Mouse (Mus musculus) limb, embryonic 11.5 days (tissue): Measurements from ENCODE around the gene Dhx34. TPM values are rescaled to one million over a fixed set of nuclear protein-coding genes. Genes with fewer than 3 reads are reported as not detected.
A peak's percentile ranks its signal among the peaks of the same experiment; 100 is the strongest.

Experiments used
- ATAC-seq: fragments of 200-750 bp; cut with Nextera tagmentation; 2 replicates; pipeline ENCODE4 v1.8.0; 2017; ENCODE audit warnings: low read depth; ENCODE audit not compliant: insufficient number of reproducible peaks, low FRiP score, low TSS enrichment
- DNase-seq: peaks from one replicate; pipeline ENCODE4 v3.0.0-alpha.2; 2015; ENCODE audit warnings: low spot score
- H3K27ac ChIP-seq: fragments of 300-500 bp; sonication (generic); replicated peaks from 2 replicates; pipeline ENCODE4 v1.5.1; 2014; ENCODE audit warnings: low read depth, mild to moderate bottlenecking, low read length
- H3K27me3 ChIP-seq: fragments of 300-500 bp; sonication (generic); 2 replicates; pipeline ENCODE4 v1.6.1; 2014; ENCODE audit warnings: mild to moderate bottlenecking, low read length, mixed read lengths; ENCODE audit not compliant: control insufficient read depth, insufficient read depth
- H3K36me3 ChIP-seq: fragments of 300-500 bp; sonication (generic); 2 replicates; pipeline ENCODE4 v1.6.1; 2014; ENCODE audit warnings: mild to moderate bottlenecking, low read length, moderate library complexity, mixed read lengths; ENCODE audit not compliant: control insufficient read depth, insufficient read depth
- H3K4me1 ChIP-seq: fragments of 300-500 bp; sonication (generic); 2 replicates; pipeline ENCODE4 v1.6.1; 2014; ENCODE audit warnings: low read length, mixed read lengths; ENCODE audit not compliant: control insufficient read depth, insufficient read depth
- H3K4me2 ChIP-seq: fragments of 300-500 bp; sonication (generic); 2 replicates; pipeline ENCODE4 v1.6.1; 2014; ENCODE audit warnings: low read depth, mild to moderate bottlenecking, moderate library complexity; ENCODE audit not compliant: severe bottlenecking
- H3K4me3 ChIP-seq: fragments of 300-500 bp; sonication (generic); 2 replicates; pipeline ENCODE4 v1.5.1; 2014; ENCODE audit warnings: low read depth, low read length
- H3K9ac ChIP-seq: fragments of 300-500 bp; sonication (generic); 2 replicates; pipeline ENCODE4 v1.6.1; 2014; ENCODE audit warnings: mild to moderate bottlenecking, low read length
- H3K9me3 ChIP-seq: fragments of 300-500 bp; sonication (generic); 2 replicates; pipeline ENCODE4 v1.6.1; 2016; ENCODE audit warnings: low read length; ENCODE audit not compliant: control insufficient read depth
- WGBS: fragments of 180-500 bp; shearing (Covaris S2); extraction: QIAGEN DNeasy Blood & Tissue Kit; methylation state at CpG from one replicate; pipeline ENCODE4 v1.1.7; 2014; 5-methylcytosine and 5-hydroxymethylcytosine counted together
- polyA plus RNA-seq: library from polyadenylated mRNA; unstranded; fragments of >200 nt; fragmentation: Nextera tagmentation; extraction: Ambion mirVana; gene quantifications from 2 replicates; pipeline ENCODE4 v1.2.1, GENCODE M21; 2014

Gene Dhx34
- polyA plus RNA-seq, 1 experiment from 2014 or later: 8.5 TPM

- DNase-seq (no peak), ATAC-seq (no peak)
- H3K27me3 ChIP-seq: no peaks in the 10 kb centered on the region
- no peak overlapping the region for H3K9ac ChIP-seq
- H3K4me2 ChIP-seq: no peak overlapping the region
- 77% methylated on average over 7 of the region's 7 CpGs for WGBS
- H3K27ac ChIP-seq: no peak overlapping the region
- H3K4me3 ChIP-seq: no peak overlapping the region
- H3K36me3 ChIP-seq: no peaks in the 10 kb centered on the region
- H3K4me1 ChIP-seq: no peaks in the 10 kb centered on the region
- H3K9me3 ChIP-seq: no peaks in the 10 kb centered on the region
Observed at GRCm38 (mm10) chr7:16240281-16240977, 18.6 kb upstream of the Dhx34 start.

- no peaks in the 10 kb centered on the region for H3K9me3 ChIP-seq
- H3K36me3 ChIP-seq: no peaks in the 10 kb centered on the region
- H3K27me3 ChIP-seq: no peaks in the 10 kb centered on the region
- no peak overlapping the region for H3K27ac ChIP-seq
- H3K9ac ChIP-seq: no peak overlapping the region
- no peak overlapping the region for H3K4me2 ChIP-seq
- no peak for DNase-seq
- no peak overlapping the region for H3K4me3 ChIP-seq
- H3K4me1 ChIP-seq: no peaks in the 10 kb centered on the region
- ATAC-seq: no peak
- 70% methylated on average over 9 of the region's 9 CpGs for WGBS
Observed at GRCm38 (mm10) chr7:16239554-16239997, 17.7 kb upstream of the Dhx34 start.

GRCm38 (mm10) chr7:16229869-16230268, 8.0 kb upstream of the Dhx34 start:
- DNase-seq (peak; percentile 67), ATAC-seq (no peak)
- no peak overlapping the region for H3K27ac ChIP-seq
- WGBS: 32% methylated on average over 5 of the region's 5 CpGs
- H3K36me3 ChIP-seq: no peaks in the 10 kb centered on the region
- H3K27me3 ChIP-seq: no peaks in the 10 kb centered on the region
- H3K9ac ChIP-seq: no peak overlapping the region
- no peak overlapping the region for H3K4me2 ChIP-seq
- H3K4me1 ChIP-seq: peaks cover 7% of the 10 kb centered on the region
- no peak overlapping the region for H3K4me3 ChIP-seq
- H3K9me3 ChIP-seq: peaks cover 4% of the 10 kb centered on the region; the same call in 1 of the 2 replicates

- DNase-seq: no peak
- no peaks in the 10 kb centered on the region for H3K4me1 ChIP-seq
- 94% methylated on average over 9 of the region's 9 CpGs for WGBS
- no peak for ATAC-seq
- no peak overlapping the region for H3K27ac ChIP-seq
- H3K4me3 ChIP-seq: no peak overlapping the region
- H3K36me3 ChIP-seq: peaks cover 12% of the 10 kb centered on the region
- H3K27me3 ChIP-seq: no peaks in the 10 kb centered on the region
- H3K4me2 ChIP-seq: no peak overlapping the region
- no peaks in the 10 kb centered on the region for H3K9me3 ChIP-seq
- H3K9ac ChIP-seq: no peak overlapping the region
Observed at GRCm38 (mm10) chr7:16213986-16214385, 7.9 kb downstream of the Dhx34 start.

- H3K4me2 ChIP-seq: no peak overlapping the region
- H3K36me3 ChIP-seq: peaks cover 14% of the 10 kb centered on the region
- H3K9me3 ChIP-seq: no peaks in the 10 kb centered on the region
- no peaks in the 10 kb centered on the region for H3K27me3 ChIP-seq
- no peak overlapping the region for H3K27ac ChIP-seq
- no peak for ATAC-seq
- no peak for DNase-seq
- H3K4me1 ChIP-seq: no peaks in the 10 kb centered on the region
- H3K9ac ChIP-seq: no peak overlapping the region
- H3K4me3 ChIP-seq: no peak overlapping the region
- 87% methylated on average over 6 of the region's 6 CpGs for WGBS
Observed at GRCm38 (mm10) chr7:16213196-16213595, 8.6 kb downstream of the Dhx34 start.

GRCm38 (mm10) chr7:16210862-16211365, 10.9 kb downstream of the Dhx34 start:
- H3K27me3 ChIP-seq: no peaks in the 10 kb centered on the region
- H3K9me3 ChIP-seq: no peaks in the 10 kb centered on the region
- H3K4me3 ChIP-seq: no peak overlapping the region
- H3K4me1 ChIP-seq: no peaks in the 10 kb centered on the region
- no peak overlapping the region for H3K27ac ChIP-seq
- H3K9ac ChIP-seq: no peak overlapping the region; the same call in 1 of the 2 replicates
- peaks cover 17% of the 10 kb centered on the region for H3K36me3 ChIP-seq
- no peak overlapping the region for H3K4me2 ChIP-seq
- DNase-seq (no peak), ATAC-seq (no peak; the same call in 1 of the 2 replicates)
- 68% methylated on average over 12 of the region's 12 CpGs for WGBS

GRCm38 (mm10) chr7:16208781-16209665, 12.8 kb downstream of the Dhx34 start:
- no peak for ATAC-seq
- WGBS: 91% methylated on average over 21 of the region's 21 CpGs

GRCm38 (mm10) chr7:16207496-16207895, 14.3 kb downstream of the Dhx34 start:
- peaks cover 13% of the 10 kb centered on the region; the same call in 1 of the 2 replicates for H3K36me3 ChIP-seq
- ATAC-seq: no peak
- no peaks in the 10 kb centered on the region for H3K4me1 ChIP-seq
- no peak overlapping the region for H3K4me3 ChIP-seq
- no peak overlapping the region for H3K27ac ChIP-seq
- H3K9ac ChIP-seq: no peak overlapping the region
- H3K27me3 ChIP-seq: no peaks in the 10 kb centered on the region
- H3K9me3 ChIP-seq: no peaks in the 10 kb centered on the region
- no peak for DNase-seq
- WGBS: 90% methylated on average over 10 of the region's 10 CpGs
- no peak overlapping the region for H3K4me2 ChIP-seq

More at GRCm38 (mm10) chr7:16208781-16209665, 12.8 kb downstream of the Dhx34 start:
- Histone ChIP-seq H3K9ac (no peak overlapping the region), H3K4me1 (no peaks in the 10 kb centered on the region), H3K36me3 (peaks cover 8% of the 10 kb centered on the region), H3K4me2 (no peak overlapping the region), H3K27ac (no peak overlapping the region), H3K4me3 (no peak overlapping the region), H3K9me3 (no peaks in the 10 kb centered on the region), H3K27me3 (no peaks in the 10 kb centered on the region)
- no peak for DNase-seq
